Mouse (Mus musculus) retina, postnatal 7 days (tissue): ENCODE measurements around the gene Stk24.

ENCODE experiments used
- DNase-seq: peaks from one replicate; pipeline ENCODE4 v3.0.0-alpha.2; 2012; ENCODE audit warnings: low read depth, low spot score

Stk24 gene

DNA sequence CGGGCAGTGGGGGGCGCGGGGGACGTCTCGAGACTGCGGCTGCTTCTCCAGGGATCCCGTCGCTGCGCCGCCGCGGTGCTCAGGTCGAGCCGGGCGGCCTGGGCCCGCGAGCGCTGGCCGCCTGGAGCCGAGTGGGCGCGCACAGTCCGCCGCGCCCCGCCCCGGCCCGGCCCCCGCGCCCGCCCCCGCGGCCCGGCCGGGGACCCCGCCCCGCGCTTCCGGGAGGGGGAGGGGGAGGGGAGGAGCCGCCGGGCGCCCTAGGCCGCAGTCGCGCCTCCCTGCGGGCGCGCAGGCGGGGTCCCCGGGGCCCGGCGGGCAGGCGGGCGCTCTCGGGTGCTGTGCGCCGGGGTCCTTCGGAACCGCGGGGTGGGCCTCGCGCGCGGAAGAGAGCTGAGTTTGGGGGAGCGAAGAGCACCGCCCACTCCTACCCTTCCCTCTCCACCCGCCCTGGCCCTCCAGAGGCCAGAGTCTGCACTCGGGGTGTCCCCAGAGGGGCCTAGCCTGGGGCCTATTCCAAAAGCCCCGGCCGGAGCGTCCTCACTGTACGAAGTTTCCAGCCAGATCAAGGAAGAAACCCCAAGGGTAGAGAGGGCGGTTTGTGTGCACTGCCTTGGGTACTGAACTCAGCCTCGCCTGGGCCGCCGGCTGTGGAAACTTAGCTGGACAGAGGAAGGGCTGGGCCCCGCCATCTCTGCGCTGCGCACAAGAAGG, 540 bp downstream of the Stk24 start:
- DNase-seq, result peak; percentile 70

DNA sequence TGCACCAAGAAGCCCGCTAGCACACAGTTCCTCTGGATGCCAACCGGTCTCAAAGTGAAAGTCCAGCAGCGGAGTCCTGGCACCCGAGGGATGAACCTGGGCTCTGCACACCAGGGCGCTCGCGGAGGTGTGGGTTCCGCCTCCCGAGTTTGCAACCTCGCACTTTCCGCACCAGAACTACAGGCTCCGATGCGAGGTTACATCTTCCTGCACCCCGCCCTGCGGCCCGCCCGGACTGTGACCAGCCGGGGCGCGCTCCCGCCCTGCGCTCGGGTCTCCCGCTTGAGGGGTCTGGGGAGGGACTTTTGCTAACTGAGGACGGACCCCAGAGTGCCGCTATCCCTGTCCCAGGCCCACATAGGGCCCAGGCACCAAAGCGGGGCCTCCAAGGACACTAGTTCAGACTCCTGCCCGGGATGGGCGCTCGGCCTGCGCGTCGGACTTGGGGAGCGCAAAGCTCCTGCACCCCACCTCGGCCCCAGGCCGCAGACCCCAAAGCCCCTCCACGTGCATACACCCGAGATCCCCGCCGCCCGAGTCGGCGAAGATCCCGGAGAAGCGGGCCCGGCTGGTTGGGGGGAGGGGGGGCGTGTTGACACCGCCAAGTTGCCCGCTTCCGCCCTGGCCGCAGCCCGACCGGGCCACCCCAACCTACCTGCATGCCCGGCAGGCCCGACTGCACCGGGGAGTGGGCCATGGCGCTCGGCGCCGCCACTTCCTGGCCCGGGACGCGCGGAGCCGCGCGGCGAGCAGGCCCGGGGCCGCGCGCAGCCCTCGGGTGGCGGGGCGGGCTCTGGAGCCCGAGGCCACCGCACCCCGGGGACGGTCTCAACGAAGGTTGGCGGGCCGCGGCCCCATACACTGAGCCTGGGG, 1.3 kb downstream of the Stk24 start:
- peak; percentile 9 for DNase-seq

DNA sequence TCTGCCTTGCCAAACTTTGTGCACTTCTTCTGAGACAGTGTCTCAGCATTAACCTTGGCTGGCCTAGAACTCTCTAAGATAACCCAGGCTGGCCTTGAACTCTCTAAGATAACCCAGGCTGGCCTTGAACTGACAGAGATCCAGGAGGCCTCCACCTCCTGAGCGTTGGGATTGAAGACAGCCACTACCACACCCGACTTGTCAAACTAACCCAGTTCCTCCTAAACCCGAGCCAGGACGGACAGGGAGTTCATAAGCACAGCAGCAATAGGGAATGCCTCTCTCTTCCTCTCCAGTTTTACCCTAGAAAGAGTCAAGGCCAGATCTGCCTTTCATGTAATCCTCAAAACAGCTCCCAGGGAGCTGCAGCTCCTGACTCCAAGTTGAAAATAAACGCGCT, 3.2 kb downstream of the Stk24 start:
- no peak for DNase-seq

DNA sequence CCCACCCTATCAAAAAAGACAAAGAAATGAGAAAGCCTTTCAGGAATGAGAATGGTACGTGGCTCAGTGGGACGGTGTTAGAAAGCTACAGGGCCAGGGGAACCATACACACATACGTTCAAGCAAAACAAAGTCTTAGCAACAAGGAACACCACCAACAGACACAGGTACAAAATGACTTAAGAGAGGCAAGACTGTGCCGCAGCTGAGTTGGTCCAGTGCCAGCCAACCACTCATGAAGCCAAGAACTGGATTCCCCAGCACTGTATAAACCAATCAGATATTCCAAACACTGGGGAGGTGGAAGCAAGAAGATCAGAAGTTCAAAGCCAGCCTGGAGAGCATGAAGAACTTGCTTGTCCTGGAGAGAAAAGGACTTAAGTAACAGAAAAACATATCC, 5.9 kb downstream of the Stk24 start:
- DNase-seq, result no peak

DNA sequence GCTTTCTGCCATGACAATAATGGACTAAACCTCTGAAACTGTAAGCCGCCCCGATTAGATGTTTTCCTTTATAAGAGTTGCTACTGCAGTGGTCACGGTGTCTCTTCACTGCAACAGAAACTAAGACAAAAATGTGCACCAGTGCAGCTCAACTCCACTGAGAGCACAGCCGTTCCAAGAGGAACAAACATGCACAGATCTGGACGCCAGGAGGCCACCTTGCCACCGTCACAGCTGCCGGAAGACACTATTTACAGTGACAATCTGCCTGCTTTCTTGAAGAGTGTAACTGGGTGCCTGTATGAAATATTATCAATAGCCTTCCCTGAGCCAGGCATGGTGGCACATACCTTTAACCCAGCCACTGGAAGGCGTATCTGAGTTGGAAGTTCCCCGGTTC, 6.8 kb downstream of the Stk24 start:
- DNase-seq, result no peak

DNA sequence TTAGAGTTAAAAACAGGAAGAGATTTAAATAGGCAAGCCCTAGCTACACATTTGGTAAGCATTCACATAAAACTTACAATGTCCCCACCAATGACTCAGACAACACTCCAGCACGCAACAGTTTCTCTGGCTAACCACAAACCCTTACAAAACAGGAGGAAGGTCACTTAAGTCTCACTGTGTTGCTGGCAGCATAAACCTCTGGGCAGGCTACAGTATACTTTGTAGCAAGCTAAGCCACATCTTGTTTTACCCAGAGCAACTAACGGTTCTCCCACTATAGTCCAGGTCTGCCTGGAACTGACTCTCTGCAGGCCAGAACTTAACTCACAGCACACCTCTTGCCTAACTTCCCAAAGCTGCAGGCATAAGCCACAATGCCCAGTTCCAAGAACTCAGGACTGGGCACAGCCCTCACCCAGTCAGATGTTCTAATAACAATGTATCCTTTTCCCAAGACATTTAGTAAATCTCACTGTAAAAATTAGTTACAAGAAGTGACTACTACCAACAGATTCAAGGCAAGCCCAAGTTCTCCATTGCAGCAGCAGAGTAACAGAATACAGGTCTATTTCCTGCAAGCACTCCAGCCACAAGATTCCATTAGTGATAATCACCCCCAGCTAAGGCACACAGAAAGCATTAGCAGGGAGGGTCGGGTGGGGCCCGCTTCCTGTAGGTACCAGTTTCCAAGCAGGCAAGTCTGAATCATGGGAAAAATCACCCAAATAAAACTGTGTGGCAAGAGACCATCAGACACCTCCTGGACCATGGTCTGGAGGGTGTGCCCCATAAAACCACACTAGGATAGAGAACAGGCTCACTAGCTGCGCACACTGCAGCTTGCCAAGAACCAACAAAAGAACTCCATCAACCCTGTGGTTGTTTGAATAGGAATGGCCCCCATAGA, 7.6 kb downstream of the Stk24 start:
- DNase-seq, result no peak

DNA sequence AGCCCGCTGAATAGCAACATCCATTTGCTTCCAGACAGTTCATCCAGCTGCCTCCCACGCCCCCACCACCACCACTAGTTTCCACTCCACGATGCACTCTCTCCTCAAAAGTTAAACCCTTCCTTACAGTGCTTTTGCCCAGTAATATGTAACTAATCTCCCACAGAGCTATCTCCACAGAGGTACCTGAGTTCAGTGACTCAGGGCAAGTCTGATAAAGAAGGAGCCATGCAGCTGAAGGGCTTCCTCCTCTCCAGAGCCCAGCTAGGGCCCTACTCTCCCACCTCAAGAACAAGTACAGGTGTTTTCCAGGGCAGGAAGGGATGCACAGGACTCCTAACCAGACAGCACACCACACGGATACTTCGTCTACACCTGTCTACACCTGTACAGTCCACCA, 10.4 kb downstream of the Stk24 start:
- no peak for DNase-seq

DNA sequence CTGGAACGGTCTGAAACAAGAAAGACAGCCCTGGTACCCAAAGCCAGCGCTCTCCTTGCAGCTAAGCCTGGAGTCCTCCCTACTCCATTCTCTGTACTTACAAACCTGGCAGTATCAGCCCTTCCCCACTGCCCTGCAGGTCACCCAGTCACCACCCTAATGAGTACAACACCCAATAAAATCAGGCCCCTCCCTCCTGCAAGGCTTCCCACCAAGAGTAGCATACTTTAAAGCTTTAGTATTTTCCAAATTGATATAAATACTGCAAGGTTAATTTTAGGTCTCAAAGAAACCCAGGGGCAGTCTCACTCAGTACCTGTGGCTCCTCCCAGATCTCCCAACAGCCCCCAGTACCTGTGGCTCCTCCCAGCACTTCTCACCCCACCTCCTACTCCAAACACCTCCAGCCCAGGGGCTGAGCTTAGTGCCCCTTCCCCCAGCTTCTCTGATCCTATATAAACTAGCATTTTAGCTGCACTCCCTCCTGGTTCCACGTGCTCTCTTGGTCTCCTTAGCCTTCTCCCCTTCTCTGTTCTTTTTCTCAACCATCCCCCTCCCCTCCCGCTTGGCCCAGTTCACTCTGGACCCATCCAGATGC, 11.6 kb downstream of the Stk24 start:
- DNase-seq, result no peak

DNA sequence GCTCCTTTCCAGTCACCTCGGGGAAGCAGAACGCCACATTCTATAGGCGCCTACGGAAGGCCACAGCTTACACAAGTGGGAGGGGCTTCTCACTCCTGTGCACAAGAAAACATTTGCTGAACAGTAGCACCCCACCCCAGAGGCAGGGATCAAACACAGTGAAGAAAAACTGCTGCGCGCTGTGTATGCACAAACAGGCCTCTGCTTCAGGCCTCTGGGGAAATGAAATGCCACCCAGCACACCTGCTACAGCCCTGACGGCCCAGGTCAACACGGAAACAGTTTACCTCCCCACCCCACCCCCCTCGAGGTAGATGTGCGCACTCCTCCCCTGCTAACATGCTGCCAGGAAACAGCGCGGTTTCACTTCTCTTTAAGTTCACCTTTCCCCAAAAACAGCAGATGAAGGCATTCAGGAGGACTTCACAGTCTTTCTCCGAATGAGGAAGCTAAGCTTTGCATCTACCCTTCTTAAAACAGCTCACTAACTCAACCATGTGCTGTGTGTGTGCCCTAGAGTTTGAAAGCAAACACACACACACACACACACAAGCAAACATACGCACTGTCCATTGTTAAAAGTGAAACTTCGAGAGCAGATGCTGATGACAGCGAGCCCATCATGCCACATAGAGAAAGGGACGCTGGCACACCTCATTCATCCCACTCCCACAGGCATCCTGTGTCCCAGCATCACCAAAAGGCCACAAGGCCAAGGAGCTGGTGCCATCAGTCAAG, 13.7 kb downstream of the Stk24 start:
- no peak for DNase-seq

DNA sequence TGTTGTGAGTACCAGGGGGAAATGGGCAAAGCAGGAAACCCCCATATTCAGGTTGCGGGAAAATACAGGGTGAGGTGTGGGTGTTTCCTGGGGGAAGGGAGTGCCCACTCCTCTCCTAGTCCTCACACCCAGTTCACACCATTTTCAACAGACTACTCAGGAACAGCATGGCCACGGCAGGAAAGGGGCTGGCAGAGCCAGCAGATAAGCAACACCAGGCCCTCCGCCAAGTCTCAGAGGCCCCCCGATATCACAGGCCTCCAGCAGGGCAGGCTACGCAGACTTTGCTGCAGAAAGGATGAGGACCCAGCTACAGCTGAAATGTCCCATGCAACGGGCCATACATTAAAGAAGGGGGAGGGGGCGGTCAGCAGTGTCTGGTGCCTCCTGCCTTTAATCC, 14.4 kb downstream of the Stk24 start:
- DNase-seq, result no peak

DNA sequence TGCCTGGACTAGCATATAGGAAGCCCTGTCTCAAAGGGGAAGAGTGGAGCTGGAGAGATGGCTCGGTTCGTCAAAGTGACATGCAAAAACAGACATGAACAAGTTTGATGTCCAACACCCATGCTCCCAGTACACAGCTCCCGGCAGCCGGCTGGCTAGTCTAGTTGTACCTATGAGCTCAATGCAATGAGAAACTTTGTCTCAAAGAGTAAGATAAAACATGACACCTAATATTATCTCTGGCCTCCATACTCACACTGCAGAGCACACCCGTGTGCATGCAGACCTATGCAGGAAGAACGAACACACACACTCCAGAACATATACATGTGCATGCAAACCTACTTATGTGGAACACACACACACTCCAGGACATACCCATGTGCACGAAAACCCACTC, 15.5 kb downstream of the Stk24 start:
- no peak for DNase-seq

DNA sequence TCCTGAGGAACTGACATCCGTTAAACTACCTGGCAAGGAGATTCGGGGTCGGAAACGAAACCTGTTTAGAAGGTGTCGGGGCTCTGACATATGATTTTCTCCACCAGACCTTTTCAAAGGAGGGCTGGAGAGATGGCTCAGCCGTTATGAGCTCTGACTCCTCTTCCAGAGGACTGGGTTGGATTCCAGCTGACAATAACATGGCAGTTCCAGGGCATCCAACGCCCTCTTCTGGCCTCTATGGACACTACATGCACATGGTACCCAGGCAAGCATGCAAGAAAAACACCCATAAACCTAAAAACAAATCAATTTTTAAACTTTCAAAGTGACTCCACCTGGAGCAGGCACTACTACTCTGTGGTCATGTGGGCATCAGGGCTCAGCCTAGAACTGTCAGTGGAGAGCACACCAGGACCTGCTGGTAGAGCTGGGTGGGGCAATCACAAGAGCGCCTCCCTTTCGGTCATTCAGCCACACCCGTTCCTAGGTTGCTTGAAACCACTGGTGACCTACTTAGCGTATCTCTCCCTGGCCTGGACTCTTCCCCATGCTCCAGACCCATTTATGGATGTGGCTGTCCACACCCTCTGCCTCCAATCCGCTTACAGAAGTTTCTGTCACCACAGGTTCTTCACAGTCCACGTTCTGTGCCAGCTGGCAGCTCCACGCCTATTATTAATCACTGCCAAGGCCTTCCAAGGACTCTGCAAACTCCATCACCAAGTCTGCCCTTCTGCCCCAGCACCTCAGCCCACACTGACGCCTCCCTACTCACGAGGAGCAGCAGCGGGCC, 18.3 kb downstream of the Stk24 start:
- DNase-seq, result no peak

DNA sequence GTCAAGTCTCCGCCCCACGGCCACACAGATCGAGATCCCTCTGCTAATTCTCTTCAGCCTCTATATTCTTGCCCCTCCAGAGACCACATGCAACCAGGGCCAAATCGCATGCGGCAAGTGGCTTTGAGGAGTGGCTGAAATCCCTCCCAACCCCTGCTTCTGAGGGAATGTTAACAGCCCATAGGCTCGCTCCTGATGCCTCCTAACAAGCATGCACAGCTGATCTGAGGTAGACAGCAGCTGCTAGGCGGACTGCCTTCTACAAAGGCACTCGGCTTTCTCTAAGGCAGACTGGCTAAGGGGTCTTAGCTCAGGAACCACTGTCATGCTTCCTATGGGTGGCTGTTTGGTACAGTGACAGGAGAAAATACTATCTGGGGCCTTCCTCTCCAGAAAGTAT, 20.0 kb downstream of the Stk24 start:
- DNase-seq, result no peak

DNA sequence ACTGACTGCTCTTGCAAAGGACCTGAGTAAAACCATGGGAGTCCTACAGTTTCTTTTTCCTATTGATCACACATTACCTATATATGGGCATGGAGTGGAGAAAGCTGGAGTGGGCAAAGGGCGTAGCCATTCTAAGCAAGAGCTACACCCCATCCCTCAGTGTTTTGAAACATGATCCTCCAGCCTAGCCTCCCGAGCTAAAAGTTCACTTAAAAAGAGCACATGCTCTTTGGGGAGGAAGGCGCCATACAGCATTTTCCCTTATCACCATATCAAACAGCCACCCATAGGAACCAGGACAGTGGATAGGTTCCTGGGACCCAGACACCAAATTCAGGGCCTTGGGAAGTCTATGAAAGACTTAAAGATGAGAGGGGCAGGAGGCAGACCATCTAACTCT, 20.8 kb downstream of the Stk24 start:
- DNase-seq, result no peak

DNA sequence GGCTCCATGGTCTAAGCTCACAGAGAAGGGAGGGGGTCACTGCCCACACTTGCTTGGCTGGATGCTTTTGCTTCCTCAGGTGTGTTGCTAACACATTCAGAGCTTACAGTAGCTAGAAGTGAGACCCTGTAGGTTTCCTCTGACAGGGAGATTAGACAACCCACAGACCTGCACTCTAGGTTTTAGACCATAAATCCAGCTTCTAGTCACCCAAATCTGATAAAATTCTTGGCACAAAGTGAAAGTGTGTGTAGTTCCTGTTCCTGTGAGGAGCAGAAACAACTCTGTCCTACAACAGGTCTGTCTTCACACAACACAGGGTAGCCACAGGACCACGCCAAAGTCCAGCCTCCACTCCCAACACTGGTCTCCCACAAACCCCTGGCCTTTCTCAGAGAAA, 21.5 kb downstream of the Stk24 start:
- no peak for DNase-seq

DNA sequence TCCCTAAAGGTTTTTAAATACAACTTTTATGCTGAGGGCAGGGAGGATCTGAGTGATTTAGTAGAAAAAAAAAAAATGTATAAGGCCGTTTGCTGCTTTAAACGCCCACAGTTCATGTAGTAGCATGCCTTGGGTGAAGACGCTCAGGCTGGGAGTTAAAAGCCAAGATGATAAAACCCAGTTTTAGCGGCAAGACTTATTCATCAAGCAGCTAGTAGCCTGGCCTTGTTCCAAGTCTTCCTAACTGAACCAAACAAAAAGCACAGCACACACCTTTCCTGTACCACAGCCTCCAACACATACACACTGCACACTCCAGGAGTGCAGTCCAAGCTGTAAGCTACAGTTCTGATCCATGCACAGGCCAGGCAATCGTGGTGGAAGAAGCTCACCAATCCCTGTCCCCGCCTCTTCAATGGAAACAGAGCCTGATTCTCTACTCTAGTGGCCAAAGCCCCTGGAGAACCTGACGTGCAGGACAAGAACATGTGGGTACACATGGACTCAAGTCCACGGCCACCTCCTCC, 23.4 kb downstream of the Stk24 start:
- DNase-seq, result no peak

DNA sequence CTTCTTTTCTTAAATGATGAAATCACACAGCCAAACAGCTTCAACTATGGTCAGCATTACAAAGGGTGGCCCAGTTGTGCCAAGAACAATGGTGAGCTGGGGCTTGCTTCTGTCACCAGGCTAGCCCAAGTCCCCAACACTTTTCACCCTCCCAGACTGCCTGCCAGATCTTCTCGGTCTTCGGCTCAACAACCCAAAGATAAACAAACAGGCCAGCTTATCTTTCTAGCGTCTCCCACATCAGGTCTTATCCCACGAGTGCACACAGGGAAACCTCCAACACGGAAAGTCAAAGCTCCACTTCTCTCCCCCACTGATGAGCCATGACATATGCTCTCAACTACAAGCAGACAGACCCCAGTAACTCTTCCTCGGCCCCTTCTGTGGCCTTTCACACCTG, 24.1 kb downstream of the Stk24 start:
- no peak for DNase-seq

DNA sequence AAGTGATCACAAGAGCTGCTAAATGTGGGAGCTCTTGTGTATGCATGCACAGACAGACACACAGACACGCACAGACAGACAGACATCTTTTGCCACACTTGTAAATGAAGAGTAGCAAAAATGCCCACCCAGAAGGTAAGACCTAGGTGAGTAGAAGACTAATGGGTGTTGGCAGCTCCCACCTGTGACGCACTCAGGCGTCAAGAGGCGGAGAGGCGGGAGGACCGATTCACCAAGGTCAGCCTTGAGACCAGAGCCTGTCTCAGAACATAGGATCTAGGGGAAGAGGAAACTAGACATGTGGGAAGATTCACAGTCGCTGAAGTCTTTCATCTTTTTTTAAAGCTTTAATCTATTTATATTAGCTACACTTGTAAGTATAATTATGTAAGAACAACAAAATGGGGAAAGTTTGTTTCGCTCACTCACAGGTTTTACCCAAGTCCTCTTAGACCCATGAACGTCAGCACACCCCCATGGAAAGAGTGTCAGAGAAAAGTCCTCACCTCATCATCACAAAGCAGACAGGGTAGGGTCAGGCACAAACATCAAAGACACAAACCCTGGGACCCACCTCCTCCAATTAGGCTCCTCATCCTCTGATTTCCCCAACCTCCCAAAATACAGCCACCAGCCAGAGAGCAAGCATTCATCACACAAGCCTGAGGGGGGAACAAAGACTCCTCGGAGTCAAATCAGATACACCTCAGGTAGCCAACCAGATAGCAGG, 26.0 kb downstream of the Stk24 start:
- DNase-seq, result no peak

DNA sequence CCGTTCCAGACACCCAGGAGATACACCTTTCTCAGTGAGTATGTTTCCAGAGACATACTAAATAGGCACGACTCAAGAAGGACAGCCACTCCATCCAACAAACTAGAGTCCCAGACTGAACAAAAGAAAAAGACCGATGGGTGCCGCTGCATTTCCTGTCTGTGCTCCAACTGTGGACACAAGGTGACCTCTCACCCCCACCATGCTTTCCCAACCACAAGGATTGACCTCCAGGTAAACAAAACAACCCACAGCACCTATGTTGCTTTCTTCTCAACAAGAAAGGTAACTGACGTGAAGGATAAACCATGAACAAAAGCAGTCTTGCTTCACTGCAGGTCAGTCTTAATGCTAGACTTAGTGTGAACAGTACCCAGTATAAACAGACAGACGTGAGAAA, 27.1 kb downstream of the Stk24 start:
- DNase-seq, result no peak
